Mouse (Mus musculus) heart, adult 2 months (tissue): Measurements from ENCODE around the gene Ltf. TPM values are rescaled to one million over a fixed set of nuclear protein-coding genes. Genes with fewer than 3 reads are reported as not detected.
A peak's percentile ranks its signal among the peaks of the same experiment; 100 is the strongest.

Experiments
- DNase-seq, 2 experiments: peaks; one replicate each; pipeline ENCODE4 v3.0.0; 2021
- H3K27ac ChIP-seq: fragments of 200-600 bp; 2 replicates; pipeline ENCODE4 v1.8.1; 2022
- H3K27me3 ChIP-seq: fragments of 200-500 bp; 2 replicates; pipeline ENCODE4 v1.6.1; 2012; ENCODE audit warnings: mild to moderate bottlenecking, low read length, inconsistent platforms, mixed read lengths; ENCODE audit not compliant: control insufficient read depth, insufficient read depth
- H3K36me3 ChIP-seq: fragments of 200-500 bp; 2 replicates; pipeline ENCODE4 v1.6.1; 2012; ENCODE audit warnings: low read length, inconsistent platforms; ENCODE audit not compliant: control insufficient read depth, insufficient read depth
- H3K4me1 ChIP-seq: fragments of 200-500 bp; 2 replicates; pipeline ENCODE4 v1.6.1; 2011; ENCODE audit warnings: low read length; ENCODE audit not compliant: control insufficient read depth, insufficient read depth
- H3K4me3 ChIP-seq: fragments of 200-600 bp; 2 replicates; pipeline ENCODE4 v1.8.1; 2022
- H3K79me2 ChIP-seq: fragments of 200-500 bp; replicated peaks from 2 replicates; pipeline ENCODE4 v1.6.1; 2012; ENCODE audit warnings: mild to moderate bottlenecking, inconsistent platforms, low read length, moderate library complexity, mixed read lengths; ENCODE audit not compliant: control insufficient read depth, insufficient read depth
- H3K9ac ChIP-seq: fragments of 200-500 bp; 2 replicates; pipeline ENCODE4 v1.6.1; 2012; ENCODE audit warnings: low read depth, mild to moderate bottlenecking, control low read depth, inconsistent platforms, low read length, mixed read lengths
- CTCF ChIP-seq: fragments of 200-600 bp; IDR thresholded peaks from 2 replicates; pipeline ENCODE4 v1.8.1; 2022; ENCODE audit warnings: antibody characterized with exemption, mild to moderate bottlenecking, moderate library complexity
- EP300 ChIP-seq: fragments of 200-500 bp; IDR thresholded peaks from 2 replicates; pipeline ENCODE4 v1.6.1; 2011; ENCODE audit warnings: low read depth, low read length, control low read depth; ENCODE audit not compliant: insufficient read depth
- POLR2A ChIP-seq: fragments of 200-500 bp; IDR thresholded peaks from 2 replicates; pipeline ENCODE4 v1.6.1; 2011; ENCODE audit warnings: mild to moderate bottlenecking, low read depth, low read length, control low read depth; ENCODE audit not compliant: insufficient read depth
- WGBS: fragments of 180-500 bp; shearing (Covaris S2); methylation state at CpG from one replicate; pipeline ENCODE4 v1.1.7; 2018; 5-methylcytosine and 5-hydroxymethylcytosine counted together
- intact Hi-C: fragments of 180-260 bp; cut with DNase I; formaldehyde crosslinking; loops from one replicate; pipeline ENCODE4 v1.15.1; 2025
- polyA plus RNA-seq: library from polyadenylated mRNA; depleted of rRNA; stranded (reverse); fragments of >200 nt; gene quantifications from 2 replicates; pipeline ENCODE4 v1.2.3, GENCODE M21; 2012
- total RNA-seq, 2 experiments: library from RNA; stranded (reverse); gene quantifications; 2 replicates each; pipeline ENCODE4 v1.2.3; 2021

Gene Ltf
- total and polyA plus RNA-seq, 3 experiments: 20.1 TPM; not detected in 2

GRCm38 (mm10) chr9:111006544-111006943, 12.5 kb upstream of the Ltf start:
- WGBS: 92% methylated on average over 2 of the region's 2 CpGs
- peaks cover 1% of the 10 kb centered on the region; the same call in 1 of the 2 replicates for H3K4me1 ChIP-seq

DNA sequence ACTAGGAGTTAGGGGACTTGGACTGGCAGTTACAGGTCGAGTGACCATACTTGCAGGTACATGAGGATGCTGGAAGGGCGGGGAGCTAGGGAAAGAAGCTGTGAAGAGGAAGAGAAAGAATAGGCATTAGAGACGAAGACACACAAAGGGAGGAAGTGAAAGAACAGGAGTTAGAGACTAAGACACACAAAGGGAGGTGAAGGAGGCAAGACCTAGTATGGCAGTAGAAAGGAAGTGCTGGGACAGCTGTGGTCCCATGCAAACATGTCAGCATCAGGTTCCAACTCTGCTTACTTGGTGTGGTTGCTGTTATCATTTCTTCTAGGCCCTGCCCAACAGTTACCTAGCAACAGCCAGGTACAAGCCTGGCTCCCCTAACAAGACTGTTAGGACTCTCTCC, 9.3 kb upstream of the Ltf start:
- no peak for DNase-seq
- Histone ChIP-seq H3K79me2 (no peaks in the 10 kb centered on the region), H3K9ac (no peak overlapping the region), H3K36me3 (no peaks in the 10 kb centered on the region), H3K4me3 (no peak overlapping the region), H3K27me3 (no peaks in the 10 kb centered on the region), H3K27ac (no peak overlapping the region), H3K4me1 (peaks cover 7% of the 10 kb centered on the region)
- TF ChIP-seq EP300: no peak
- TF ChIP-seq POLR2A: no peak
- TF ChIP-seq CTCF: no peak
- intact Hi-C loops: no loop called here
- WGBS: 59% methylated on average over 3 of the region's 3 CpGs

More at GRCm38 (mm10) chr9:111006544-111006943, 12.5 kb upstream of the Ltf start:
- Histone ChIP-seq H3K79me2 (no peaks in the 10 kb centered on the region), H3K4me3 (no peak overlapping the region), H3K36me3 (no peaks in the 10 kb centered on the region), H3K27ac (no peak overlapping the region), H3K9ac (no peak overlapping the region), H3K27me3 (no peaks in the 10 kb centered on the region)
- intact Hi-C loops: no loop called here
- no peak for TF ChIP-seq POLR2A
- TF ChIP-seq EP300: no peak
- TF ChIP-seq CTCF: no peak
- no peak for DNase-seq

- H3K9ac ChIP-seq: no peak overlapping the region
- H3K4me1 ChIP-seq: peaks cover 7% of the 10 kb centered on the region
- no peaks in the 10 kb centered on the region for H3K27me3 ChIP-seq
- peak in 1 of 2 experiments; percentile 26 for DNase-seq
- H3K4me3 ChIP-seq: no peak overlapping the region
- TF ChIP-seq POLR2A (no peak), CTCF (no peak), EP300 (no peak)
- WGBS: 35% methylated on average over 9 of the region's 9 CpGs
- H3K79me2 ChIP-seq: no peaks in the 10 kb centered on the region
- intact Hi-C loops: no loop called here
- no peaks in the 10 kb centered on the region for H3K36me3 ChIP-seq
- H3K27ac ChIP-seq: no peak overlapping the region
Observed at GRCm38 (mm10) chr9:111011550-111011949, 7.5 kb upstream of the Ltf start.

GRCm38 (mm10) chr9:111012041-111012440, 7.0 kb upstream of the Ltf start:
- intact Hi-C loops: no loop called here
- no peaks in the 10 kb centered on the region for H3K36me3 ChIP-seq
- H3K4me1 ChIP-seq: peaks cover 7% of the 10 kb centered on the region
- H3K79me2 ChIP-seq: no peaks in the 10 kb centered on the region
- no peak overlapping the region for H3K9ac ChIP-seq
- 0 out of 2 replicates have a peak, but pooled peaks have one; percentile 14 for TF ChIP-seq EP300
- TF ChIP-seq POLR2A: no peak
- H3K27me3 ChIP-seq: no peaks in the 10 kb centered on the region
- H3K27ac ChIP-seq: no peak overlapping the region
- 41% methylated on average over 3 of the region's 3 CpGs for WGBS
- no peak overlapping the region for H3K4me3 ChIP-seq
- DNase-seq: no peak

GRCm38 (mm10) chr9:111015658-111016057, 3.4 kb upstream of the Ltf start:
- intact Hi-C loops: no loop called here
- no peak for TF ChIP-seq EP300
- peak; percentile 27 for TF ChIP-seq CTCF
- TF ChIP-seq POLR2A: no peak

DNA sequence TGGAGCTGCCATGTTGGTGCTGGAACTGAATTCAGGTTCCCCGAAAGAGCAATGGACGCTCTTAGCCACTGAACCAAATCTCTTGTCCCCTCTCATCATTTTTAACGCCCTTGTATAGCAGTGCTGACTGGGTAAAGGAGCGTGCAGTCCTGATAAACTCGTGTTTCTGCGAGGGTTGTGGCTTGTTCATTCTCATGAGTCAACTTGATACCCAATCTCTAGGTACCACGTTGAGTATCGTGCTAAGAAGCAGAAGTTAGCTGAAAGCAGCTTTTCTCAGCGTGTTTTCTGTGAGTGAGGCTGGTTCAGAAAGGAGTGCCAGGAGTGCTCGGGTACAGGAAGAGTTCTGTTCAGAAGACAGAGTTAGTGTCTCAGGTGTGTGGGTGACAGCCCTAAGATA, 7.7 kb downstream of the Ltf start:
- Histone ChIP-seq H3K27ac (no peak overlapping the region), H3K4me1 (no peaks in the 10 kb centered on the region), H3K9ac (no peak overlapping the region), H3K27me3 (no peaks in the 10 kb centered on the region), H3K36me3 (no peaks in the 10 kb centered on the region), H3K4me3 (no peak overlapping the region), H3K79me2 (no peaks in the 10 kb centered on the region)
- TF ChIP-seq CTCF (no peak), EP300 (no peak)
- 82% methylated on average over 10 of the region's 10 CpGs for WGBS
- intact Hi-C loops: no loop called here
- DNase-seq: no peak

More at GRCm38 (mm10) chr9:111015658-111016057, 3.4 kb upstream of the Ltf start:
- Histone ChIP-seq H3K27ac (no peak overlapping the region), H3K27me3 (no peaks in the 10 kb centered on the region), H3K4me3 (no peak overlapping the region), H3K36me3 (no peaks in the 10 kb centered on the region), H3K4me1 (peaks cover 7% of the 10 kb centered on the region), H3K9ac (no peak overlapping the region), H3K79me2 (no peaks in the 10 kb centered on the region)
- no peak for DNase-seq
- WGBS: 86% methylated on average over 4 of the region's 4 CpGs
